Comparison of ENCODE assay signal across 11 mouse cellular contexts in the genomic region with DNA sequence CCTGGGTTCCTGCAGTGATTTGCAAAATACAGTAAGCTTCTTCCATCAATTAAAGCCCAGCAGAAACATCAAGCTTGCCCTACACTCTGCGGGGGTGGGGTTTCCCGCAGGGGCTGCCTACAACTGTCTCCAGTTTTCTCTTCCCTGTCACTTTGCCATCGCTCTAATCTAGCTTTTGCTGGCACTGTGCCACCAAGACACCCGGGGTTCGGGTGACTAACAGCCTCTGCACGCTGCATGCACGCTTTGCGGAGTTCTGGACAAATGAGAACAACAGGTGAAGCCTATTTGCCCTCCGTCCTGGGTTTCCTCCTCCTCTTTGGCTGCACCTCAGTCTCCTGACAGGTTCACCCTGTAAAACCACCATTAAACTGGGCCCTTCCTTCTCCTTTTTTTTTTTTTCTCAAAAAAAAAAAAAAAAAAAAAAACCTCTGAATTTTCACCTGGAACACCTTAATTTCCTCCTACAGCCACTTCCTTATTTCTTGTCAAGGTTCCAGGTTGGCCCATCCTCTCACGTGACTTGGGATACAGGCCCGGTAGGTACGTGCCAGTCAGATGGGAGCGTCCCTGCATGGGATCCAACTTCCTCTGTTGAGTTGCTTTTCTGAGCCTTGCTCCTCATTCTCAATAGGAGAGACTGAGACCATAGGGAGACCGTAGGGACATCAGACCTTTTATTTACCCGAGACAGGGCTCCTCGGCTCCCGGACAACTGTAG.
DNase-seq lines count a peak whose midpoint lies in the region; ATAC-seq and TF ChIP-seq lines count a peak whose summit lies in the region.
"Had no signal": no experiment of that assay in that cellular context is flagged by ENCODE, and none has a peak within 500 bp of the region (broad histone marks: within the 10 kb centered on the region; RNA-seq: fewer than 3 reads in every experiment).

No protein-coding gene starts in this region.

- no peak overlapping the region for H3K4me3 ChIP-seq in hindbrain, embryonic 13.5 days
- H3K4me3 ChIP-seq in midbrain, postnatal 0 days (ENCODE audit: low read depth, low read length): no peak overlapping the region
- no peak overlapping the region for H3K4me3 ChIP-seq in heart, embryonic 12.5 days
- H3K4me3 ChIP-seq in lung, postnatal 0 days (ENCODE audit: low read depth, low read length): no peak overlapping the region
- H3K4me3 ChIP-seq: embryonic facial prominence, embryonic 12.5 days; limb, embryonic 15.5 days had no signal

- no peaks in the 10 kb centered on the region for H3K9me3 ChIP-seq in hindbrain, embryonic 13.5 days
- no peaks in the 10 kb centered on the region for H3K9me3 ChIP-seq in midbrain, postnatal 0 days (ENCODE audit: low read length)
- no peaks in the 10 kb centered on the region; the same call in 1 of the 2 replicates for H3K9me3 ChIP-seq in heart, embryonic 12.5 days (replicated peaks)
- no peaks in the 10 kb centered on the region for H3K9me3 ChIP-seq in lung, postnatal 0 days (ENCODE audit: low read length)
- H3K9me3 ChIP-seq: embryonic facial prominence, embryonic 12.5 days; limb, embryonic 15.5 days had no signal

- H3K9ac ChIP-seq in hindbrain, embryonic 13.5 days: no peak overlapping the region
- 0 out of 2 replicates have a peak overlapping the region, but pooled peaks have one; percentile 19 for H3K9ac ChIP-seq in midbrain, postnatal 0 days (replicated peaks; ENCODE audit: low read length, poor library complexity, severe bottlenecking)
- no peak overlapping the region for H3K9ac ChIP-seq in heart, embryonic 12.5 days
- H3K9ac ChIP-seq in lung, postnatal 0 days (replicated peaks; ENCODE audit: low read depth): no peak overlapping the region
- H3K9ac ChIP-seq: embryonic facial prominence, embryonic 12.5 days; limb, embryonic 15.5 days had no signal

- peak overlapping the region; percentile 6; the same call in 1 of the 2 replicates for H3K4me2 ChIP-seq in hindbrain, embryonic 13.5 days
- H3K4me2 ChIP-seq in midbrain, postnatal 0 days (ENCODE audit: low read depth, low read length, poor library complexity, severe bottlenecking): no peak overlapping the region
- H3K4me2 ChIP-seq in heart, embryonic 12.5 days: no peak overlapping the region
- no peak overlapping the region for H3K4me2 ChIP-seq in lung, postnatal 0 days (replicated peaks; ENCODE audit: low read depth, low read length)
- H3K4me2 ChIP-seq: embryonic facial prominence, embryonic 12.5 days; limb, embryonic 15.5 days had no signal

- no peaks in the 10 kb centered on the region for H3K36me3 ChIP-seq in hindbrain, embryonic 13.5 days
- H3K36me3 ChIP-seq in midbrain, postnatal 0 days (ENCODE audit: insufficient read depth, low read length): no peaks in the 10 kb centered on the region
- no peaks in the 10 kb centered on the region for H3K36me3 ChIP-seq in heart, embryonic 12.5 days
- H3K36me3 ChIP-seq in lung, postnatal 0 days (ENCODE audit: insufficient read depth, low read length): no peaks in the 10 kb centered on the region
- H3K36me3 ChIP-seq: embryonic facial prominence, embryonic 12.5 days; limb, embryonic 15.5 days had no signal

- WGBS in hindbrain, embryonic 13.5 days: 47% methylated on average over 17 of the region's 17 CpGs
- 56% methylated on average over 17 of the region's 17 CpGs for WGBS in midbrain, postnatal 0 days
- WGBS in heart, embryonic 12.5 days: 69% methylated on average over 17 of the region's 17 CpGs
- 60% methylated on average over 17 of the region's 17 CpGs for WGBS in lung, postnatal 0 days

- H3K27ac ChIP-seq in hindbrain, embryonic 13.5 days: peak overlapping the region; percentile 66; the same call in 1 of the 2 replicates
- H3K27ac ChIP-seq in midbrain, postnatal 0 days (ENCODE audit: low read depth, low read length): peak overlapping the region; percentile 67
- no peak overlapping the region for H3K27ac ChIP-seq in heart, embryonic 12.5 days (ENCODE audit: poor library complexity, severe bottlenecking)
- H3K27ac ChIP-seq in lung, postnatal 0 days (ENCODE audit: low read length): no peak overlapping the region
- H3K27ac ChIP-seq: embryonic facial prominence, embryonic 12.5 days; limb, embryonic 15.5 days had no signal

- TF ChIP-seq CTCF in midbrain, postnatal 0 days (IDR thresholded peaks at IDR 0.05): no peak
- TF ChIP-seq CTCF in lung, postnatal 0 days (IDR thresholded peaks at IDR 0.05): no peak

- peak; percentile 44 to 49 for DNase-seq in cerebellum, postnatal 10 days
- no peak for DNase-seq in cerebellum, adult 11-12 months
- peak; percentile 54 for DNase-seq in retina, postnatal 1 day
- DNase-seq in retina, embryonic 14.5 days (ENCODE audit: low spot score): no peak
- DNase-seq in midbrain, postnatal 0 days (ENCODE audit: low spot score): peak; percentile 30
- no peak for DNase-seq in lung, postnatal 0 days (ENCODE audit: low spot score)
- DNase-seq: kidney, adult 8-10 months had no signal

- peak; percentile 46; the same call in 1 of the 2 replicates for ATAC-seq in hindbrain, embryonic 13.5 days (ENCODE audit: low FRiP score)
- ATAC-seq in midbrain, postnatal 0 days (ENCODE audit: low FRiP score): peak; percentile 49; the same call in 1 of the 2 replicates
- no peak for ATAC-seq in heart, embryonic 12.5 days (ENCODE audit: insufficient number of reproducible peaks, low FRiP score)
- no peak for ATAC-seq in lung, postnatal 0 days

- peaks cover 22% of the 10 kb centered on the region for H3K27me3 ChIP-seq in hindbrain, embryonic 13.5 days
- H3K27me3 ChIP-seq in midbrain, postnatal 0 days (ENCODE audit: insufficient read depth, low read length): no peaks in the 10 kb centered on the region; the same call in 1 of the 2 replicates
- H3K27me3 ChIP-seq in heart, embryonic 12.5 days (replicated peaks): 0 out of 2 replicates have a peak, but pooled peaks cover 3% of the 10 kb centered on the region
- no peaks in the 10 kb centered on the region for H3K27me3 ChIP-seq in lung, postnatal 0 days (replicated peaks; ENCODE audit: insufficient read depth, low read length)
- H3K27me3 ChIP-seq: embryonic facial prominence, embryonic 12.5 days; limb, embryonic 15.5 days had no signal

- H3K4me1 ChIP-seq in hindbrain, embryonic 13.5 days (replicated peaks): peaks cover 32% of the 10 kb centered on the region
- H3K4me1 ChIP-seq in midbrain, postnatal 0 days (ENCODE audit: insufficient read depth, low read length): peaks cover 9% of the 10 kb centered on the region; the same call in 1 of the 2 replicates
- peaks cover 41% of the 10 kb centered on the region for H3K4me1 ChIP-seq in heart, embryonic 12.5 days (replicated peaks)
- 0 out of 2 replicates have a peak, but pooled peaks cover 2% of the 10 kb centered on the region for H3K4me1 ChIP-seq in lung, postnatal 0 days (ENCODE audit: insufficient read depth, low read depth, low read length)

- TF ChIP-seq EP300 in lung, postnatal 0 days (IDR thresholded peaks at IDR 0.05): no peak

Comparison
In these comparisons a context has a peak if more than half of its experiments do, and no peak if none do; other contexts are left out.
1. DNase-seq: peak in cerebellum, postnatal 10 days (2 of 2), retina, postnatal 1 day (single experiment) and midbrain, postnatal 0 days (single experiment); none in cerebellum, adult 11-12 months (single experiment), retina, embryonic 14.5 days (single experiment) and lung, postnatal 0 days (single experiment).
2. ATAC-seq: peak in hindbrain, embryonic 13.5 days (single experiment) and midbrain, postnatal 0 days (single experiment); none in heart, embryonic 12.5 days (single experiment) and lung, postnatal 0 days (single experiment).
3. H3K27ac ChIP-seq: peak in hindbrain, embryonic 13.5 days (single experiment) and midbrain, postnatal 0 days (single experiment); none in heart, embryonic 12.5 days (single experiment) and lung, postnatal 0 days (single experiment).